Mouse (Mus musculus) cerebellum, adult 2 months (tissue): ENCODE measurements at regions not wholly inside any gene's neighbourhood (a gene's known extent, or its start where the extent isn't known, plus 50 kb on each side); places are given as distances from the start of the nearest gene placed in this dataset.

Experiments used
- DNase-seq, 2 experiments: peaks; one replicate each; pipeline ENCODE4 v3.0.0; 2021
- H3K27ac ChIP-seq: fragments of 200-500 bp; 2 replicates; pipeline ENCODE4 v1.5.1; 2012; ENCODE audit warnings: low read length, control low read depth, inconsistent platforms; ENCODE audit not compliant: insufficient read depth
- H3K27me3 ChIP-seq: fragments of 200-500 bp; 2 replicates; pipeline ENCODE4 v1.6.1; 2012; ENCODE audit warnings: inconsistent platforms, mild to moderate bottlenecking, low read length, moderate library complexity; ENCODE audit not compliant: control insufficient read depth, insufficient read depth
- H3K4me1 ChIP-seq: fragments of 200-500 bp; 2 replicates; pipeline ENCODE4 v1.6.1; 2011; ENCODE audit warnings: low read length; ENCODE audit not compliant: control insufficient read depth, insufficient read depth
- H3K4me3 ChIP-seq: fragments of 200-500 bp; replicated peaks from 2 replicates; pipeline ENCODE3; 2011; ENCODE audit warnings: mild to moderate bottlenecking, low read depth, low read length, control low read depth; ENCODE audit not compliant: insufficient read depth
- CTCF ChIP-seq: fragments of 200-500 bp; IDR thresholded peaks from 2 replicates; pipeline ENCODE4 v1.5.1; 2011; ENCODE audit warnings: low read depth, mild to moderate bottlenecking, control low read depth, low read length, moderate library complexity, borderline replicate concordance; ENCODE audit not compliant: insufficient read depth
- POLR2A ChIP-seq: fragments of 200-500 bp; IDR thresholded peaks from 2 replicates; pipeline ENCODE4 v1.6.1; 2011; ENCODE audit warnings: low read length, control low read depth, borderline replicate concordance; ENCODE audit not compliant: insufficient read depth
- WGBS: fragments of 180-500 bp; shearing (Covaris S2); methylation state at CpG from one replicate; pipeline ENCODE4 v1.1.7; 2018; 5-methylcytosine and 5-hydroxymethylcytosine counted together

DNA sequence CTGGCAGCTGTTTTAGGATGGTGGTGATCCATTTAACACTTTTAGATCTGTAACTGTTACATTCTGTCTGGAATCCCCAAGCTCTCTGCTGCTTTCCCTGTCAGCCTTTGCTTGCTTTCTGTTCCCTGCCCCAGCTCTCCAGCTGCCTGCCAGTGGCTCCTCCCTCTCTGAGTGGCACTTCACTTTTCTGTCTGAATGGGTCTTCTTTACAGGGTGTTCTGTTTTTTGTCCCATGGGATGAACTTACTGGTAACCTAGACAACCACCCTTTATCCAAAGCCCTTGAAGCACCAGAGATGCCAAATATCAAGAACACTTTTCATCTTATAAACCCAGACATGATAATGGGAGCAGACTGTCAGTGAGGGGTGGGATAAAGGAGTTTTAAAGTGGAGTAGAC lies 294.8 kb upstream of the Nr5a2 start:
- no peak overlapping the region for H3K27ac ChIP-seq
- TF ChIP-seq CTCF (no peak), POLR2A (no peak)
- no peak for DNase-seq
- H3K4me3 ChIP-seq: no peak overlapping the region
- H3K27me3 ChIP-seq: no peaks in the 10 kb centered on the region
- no peaks in the 10 kb centered on the region for H3K4me1 ChIP-seq

DNA sequence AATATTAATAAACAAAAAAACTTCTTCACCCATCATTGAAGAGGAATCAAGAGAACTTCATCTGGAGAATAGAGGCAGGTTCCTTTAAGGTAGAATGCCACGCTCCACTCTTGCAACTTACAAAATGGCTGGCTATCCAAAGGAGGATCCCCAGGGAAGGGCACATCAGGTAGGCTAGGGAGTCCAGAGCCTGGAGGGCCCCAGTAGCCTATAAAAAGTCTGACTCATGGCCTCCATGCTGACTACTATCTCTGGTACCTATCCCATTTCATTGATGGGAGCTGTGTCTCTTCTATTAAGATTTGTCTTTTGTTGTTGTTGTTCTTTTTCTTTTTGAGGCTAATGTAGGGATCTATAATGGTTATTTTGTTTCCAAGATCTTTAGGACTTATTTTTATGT lies 294.4 kb upstream of the Nr5a2 start:
- Histone ChIP-seq H3K4me3 (no peak overlapping the region), H3K27me3 (no peaks in the 10 kb centered on the region), H3K27ac (no peak overlapping the region), H3K4me1 (no peaks in the 10 kb centered on the region)
- no peak for DNase-seq
- TF ChIP-seq CTCF (no peak), POLR2A (no peak)
- WGBS: 75% methylated on average over 1 of the region's 1 CpGs

DNA sequence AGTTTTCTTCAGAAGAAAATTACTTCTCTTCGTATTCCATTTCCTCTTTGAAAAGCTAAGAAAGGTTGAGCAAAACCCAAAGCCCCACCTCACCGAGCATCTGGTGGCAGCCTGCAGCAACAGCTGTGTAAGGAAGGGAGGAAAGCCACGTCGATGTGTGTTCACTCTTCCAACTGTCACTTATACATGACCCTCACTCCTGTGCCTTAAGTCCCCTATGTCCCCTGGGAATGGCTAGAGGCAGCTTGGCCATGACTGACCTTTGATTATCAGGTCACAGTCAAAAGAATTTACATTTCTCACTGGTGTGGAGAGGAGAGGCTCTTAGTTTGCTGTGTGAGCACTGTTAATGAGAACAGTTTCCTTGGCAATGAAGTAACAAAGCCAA lies 266.8 kb upstream of the Nr5a2 start:
- 69% methylated on average over 4 of the region's 4 CpGs for WGBS
- DNase-seq: no peak

DNA sequence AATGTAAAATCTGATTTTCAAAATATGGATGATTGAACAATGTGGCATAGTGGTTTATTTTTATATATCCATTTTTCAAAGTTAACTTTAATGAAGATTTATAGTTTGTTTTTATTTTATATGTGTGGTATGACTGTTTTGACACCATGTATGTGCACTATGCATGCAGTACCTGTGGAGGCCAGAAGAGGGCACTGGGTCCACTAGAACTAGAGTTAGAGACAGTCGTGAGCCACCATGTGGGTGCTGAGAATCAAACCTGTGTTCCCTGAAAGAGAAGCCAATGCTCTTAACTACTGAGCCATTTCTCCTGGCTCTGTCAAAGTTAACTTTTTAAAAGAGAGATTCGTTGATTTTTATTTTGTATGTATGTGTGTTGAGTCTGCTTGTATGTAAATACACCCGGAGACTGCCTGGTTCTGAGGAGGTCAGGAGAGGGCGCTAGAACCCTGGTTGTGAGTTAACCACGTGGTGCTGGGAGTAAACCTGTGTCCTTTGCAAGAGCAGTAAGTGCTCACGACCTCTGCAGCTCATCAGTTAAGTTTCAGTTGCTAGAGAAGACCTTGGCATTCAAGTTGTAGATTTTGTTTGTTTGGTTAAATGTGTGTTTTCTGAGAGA lies 266.3 kb upstream of the Nr5a2 start:
- WGBS: 80% methylated on average over 6 of the region's 6 CpGs
- no peaks in the 10 kb centered on the region for H3K4me1 ChIP-seq

More for the DNA sequence above, 266.8 kb upstream of the Nr5a2 start:
- no peaks in the 10 kb centered on the region for H3K4me1 ChIP-seq
- no peak overlapping the region for H3K27ac ChIP-seq
- TF ChIP-seq CTCF: no peak
- no peak for TF ChIP-seq POLR2A
- no peak overlapping the region for H3K4me3 ChIP-seq
- H3K27me3 ChIP-seq: no peaks in the 10 kb centered on the region

DNA sequence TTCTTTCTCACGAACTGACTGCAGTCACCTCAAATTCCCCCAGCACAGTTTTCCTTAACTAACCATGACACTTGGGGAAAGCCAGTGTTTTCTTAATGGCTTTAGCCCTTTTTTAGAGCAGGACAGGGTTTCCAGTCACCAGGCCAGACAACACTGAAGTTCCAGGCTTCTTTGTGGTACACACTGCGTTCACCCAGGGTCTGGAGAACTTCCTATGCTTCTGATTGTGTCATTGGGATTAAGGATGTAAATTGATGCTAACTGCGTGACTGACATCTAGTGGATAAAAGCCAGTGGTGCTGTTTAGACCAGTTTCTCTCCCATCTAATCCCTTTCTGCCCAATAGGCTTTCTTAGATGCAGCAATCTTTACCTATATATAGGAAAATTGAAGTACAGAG lies 265.2 kb upstream of the Nr5a2 start:
- H3K4me3 ChIP-seq: no peak overlapping the region
- TF ChIP-seq POLR2A: no peak
- TF ChIP-seq CTCF: peak; percentile 53; the same call in 1 of the 2 replicates
- WGBS: 36% methylated on average over 3 of the region's 3 CpGs
- no peak overlapping the region for H3K27ac ChIP-seq
- peak in 1 of 2 experiments; percentile 5 for DNase-seq
- H3K27me3 ChIP-seq: no peaks in the 10 kb centered on the region; the same call in 1 of the 2 replicates
- no peaks in the 10 kb centered on the region; the same call in 1 of the 2 replicates for H3K4me1 ChIP-seq

More for the DNA sequence above, 266.3 kb upstream of the Nr5a2 start:
- Histone ChIP-seq H3K27me3 (no peaks in the 10 kb centered on the region; the same call in 1 of the 2 replicates), H3K4me3 (no peak overlapping the region), H3K27ac (no peak overlapping the region)
- TF ChIP-seq CTCF (peak; percentile 11; the same call in 1 of the 2 replicates), POLR2A (no peak)
- no peak for DNase-seq

DNA sequence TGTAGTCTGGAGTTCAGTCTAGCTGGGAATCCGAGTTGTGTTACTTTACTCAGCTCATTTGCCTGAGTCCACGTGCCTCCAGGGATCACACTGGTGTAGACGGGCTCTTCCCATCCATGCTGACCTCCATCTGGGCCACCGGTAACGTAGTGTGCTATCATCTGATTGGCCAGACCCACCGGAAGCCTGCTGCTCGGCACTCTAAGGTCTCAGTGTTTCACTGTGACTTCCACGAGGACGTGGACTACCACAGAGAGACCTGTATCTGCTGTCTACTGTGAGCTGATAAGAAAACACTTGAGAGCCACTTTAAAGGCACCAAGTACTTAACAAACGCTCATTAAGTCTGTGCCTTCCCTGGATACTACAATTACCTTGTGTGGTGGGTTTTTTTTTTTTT lies 262.8 kb upstream of the Nr5a2 start:
- H3K27me3 ChIP-seq: peaks cover 1% of the 10 kb centered on the region
- TF ChIP-seq CTCF (no peak), POLR2A (no peak)
- no peak overlapping the region for H3K27ac ChIP-seq
- no peaks in the 10 kb centered on the region; the same call in 1 of the 2 replicates for H3K4me1 ChIP-seq
- no peak for DNase-seq
- 56% methylated on average over 10 of the region's 10 CpGs for WGBS
- no peak overlapping the region for H3K4me3 ChIP-seq

DNA sequence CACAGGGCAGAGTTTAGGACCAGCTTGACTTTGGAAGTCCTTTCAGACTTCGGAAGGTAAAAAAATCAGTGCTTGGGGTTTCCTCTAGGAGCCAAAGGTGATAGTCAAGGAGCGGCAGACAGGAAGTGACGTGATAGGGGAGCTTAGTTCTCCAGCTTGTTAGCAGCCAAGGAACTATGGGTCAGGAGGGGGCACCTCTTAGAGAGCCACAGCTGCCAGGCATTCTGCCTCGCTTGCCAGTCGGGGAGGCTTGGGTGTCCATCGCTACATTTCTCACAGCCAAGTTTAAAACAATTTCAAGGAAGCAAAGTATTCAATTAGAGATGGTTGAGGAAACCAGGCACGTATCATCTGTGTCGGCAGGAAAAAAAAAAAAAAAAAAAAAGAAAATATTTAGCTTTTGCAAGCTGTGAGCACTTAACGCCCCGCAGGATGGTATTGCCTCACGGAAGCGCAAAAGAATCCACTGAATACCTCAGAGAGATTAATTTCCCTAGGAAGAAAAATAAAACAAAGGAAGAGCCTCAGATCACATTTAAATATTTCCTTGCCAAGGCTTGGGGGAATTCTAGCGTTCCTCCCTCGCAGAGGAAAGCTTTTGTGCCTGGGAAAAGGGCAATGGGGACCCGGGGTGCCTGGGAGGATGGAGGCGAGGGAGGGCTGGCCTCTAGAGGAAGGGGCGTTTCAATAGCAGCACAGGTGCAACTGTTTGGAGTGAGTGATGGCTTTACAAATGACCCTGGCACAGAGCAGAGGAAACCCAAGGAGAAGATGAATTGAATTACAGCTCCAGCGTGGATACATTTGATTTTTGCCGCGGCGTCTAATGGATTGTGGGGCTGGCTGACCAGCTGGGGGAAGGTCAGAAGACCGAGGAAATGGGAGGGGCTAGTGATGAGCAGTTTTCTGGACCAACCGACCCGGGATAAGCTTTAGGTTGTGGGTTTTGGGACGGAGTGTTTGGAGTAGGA lies 261.1 kb upstream of the Nr5a2 start:
- DNase-seq: no peak
- Histone ChIP-seq H3K27me3 (peaks cover 1% of the 10 kb centered on the region), H3K4me3 (peak overlapping the region; percentile 26), H3K4me1 (no peaks in the 10 kb centered on the region; the same call in 1 of the 2 replicates), H3K27ac (no peak overlapping the region)
- TF ChIP-seq CTCF: no peak
- TF ChIP-seq POLR2A: no peak
- WGBS: 6% methylated on average over 25 of the region's 25 CpGs

DNA sequence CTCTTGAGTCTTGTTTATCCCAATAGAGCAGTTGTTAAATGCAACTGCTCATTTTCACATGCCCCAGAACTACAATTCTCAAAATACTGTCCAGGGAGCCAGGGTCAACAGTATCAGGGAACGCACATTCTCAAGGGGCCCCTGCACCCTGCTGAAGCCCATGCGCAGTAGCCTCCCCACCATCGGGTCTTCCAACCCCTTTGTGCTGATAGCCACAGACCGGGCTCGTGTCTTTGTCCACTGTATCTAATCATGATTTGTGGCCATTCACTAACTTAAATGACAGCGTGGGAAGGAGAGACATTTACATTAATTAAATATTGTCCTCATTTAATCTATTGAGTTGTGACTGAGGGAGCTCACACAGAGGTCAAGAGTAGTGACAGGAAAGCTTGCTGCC lies 260.0 kb upstream of the Nr5a2 start:
- DNase-seq: no peak
- no peak overlapping the region for H3K4me3 ChIP-seq
- no peak for TF ChIP-seq POLR2A
- no peak for TF ChIP-seq CTCF
- 45% methylated on average over 6 of the region's 6 CpGs for WGBS
- H3K27me3 ChIP-seq: peaks cover 1% of the 10 kb centered on the region
- no peaks in the 10 kb centered on the region; the same call in 1 of the 2 replicates for H3K4me1 ChIP-seq
- H3K27ac ChIP-seq: no peak overlapping the region
